Mouse (Mus musculus): ENCODE measurements at regions not wholly inside any gene's neighbourhood (a gene's known extent, or its start where the extent isn't known, plus 50 kb on each side); places are given as distances from the start of the nearest gene placed in this dataset.
A peak's percentile ranks its signal among the peaks of the same experiment; 100 is the strongest.

DNA sequence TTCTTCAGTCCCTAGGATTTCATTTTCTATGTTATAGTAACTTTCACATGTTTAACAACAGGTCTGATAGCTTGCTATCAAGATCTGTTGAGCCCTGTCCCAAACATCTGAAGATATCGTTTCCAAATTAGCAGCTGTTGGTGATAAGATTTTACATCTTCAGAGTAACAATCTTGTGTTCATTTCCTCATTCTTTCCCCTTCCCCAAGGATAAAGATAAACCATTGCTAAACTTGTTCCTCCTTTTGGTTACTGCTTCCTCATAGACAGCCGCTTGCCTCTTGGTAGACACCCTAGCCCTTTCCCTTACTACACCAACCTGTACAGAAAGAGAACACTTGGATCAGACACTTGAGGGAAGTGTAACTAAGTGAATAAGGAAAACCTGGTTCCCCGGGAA lies 58.6 kb downstream of the Kcnrg start:
- Histone ChIP-seq H3K4me1 (no peaks in the 10 kb centered on the region), H3K9me3 (replicated peaks) (no peaks in the 10 kb centered on the region), H3K4me3 (no peak overlapping the region), H3K27ac (no peak overlapping the region), H3K36me3 (no peaks in the 10 kb centered on the region), H3K27me3 (ENCODE audit: low read depth, poor library complexity, severe bottlenecking) (no peaks in the 10 kb centered on the region)
- WGBS, result 92% methylated on average over 3 of the region's 3 CpGs
- no peak for DNase-seq (ENCODE audit: low spot score)

DNA sequence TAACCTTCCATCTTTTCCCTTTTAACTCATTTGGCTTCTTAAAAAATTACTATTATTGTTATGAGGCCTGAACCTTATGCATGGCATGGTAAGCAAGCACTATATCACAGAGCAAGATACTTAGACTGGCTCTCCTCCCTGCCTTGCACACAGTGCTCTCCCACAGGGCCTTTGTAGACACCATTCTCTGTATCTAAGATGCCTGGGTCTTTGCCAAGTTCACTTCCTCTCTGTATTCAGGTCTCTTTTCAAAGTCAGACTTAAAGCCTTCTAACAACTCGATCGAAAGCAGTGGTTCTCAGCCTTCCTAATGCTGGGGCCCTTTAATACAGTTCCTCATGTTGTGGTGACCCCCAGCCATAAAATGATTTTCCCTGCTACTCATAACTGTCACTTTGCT lies 65.9 kb downstream of the Kcnrg start:
- Histone ChIP-seq H3K36me3 (no peaks in the 10 kb centered on the region; the same call in 1 of the 2 replicates), H3K9me3 (replicated peaks) (no peaks in the 10 kb centered on the region), H3K27me3 (ENCODE audit: low read depth, poor library complexity, severe bottlenecking) (no peaks in the 10 kb centered on the region), H3K27ac (no peak overlapping the region), H3K4me1 (no peaks in the 10 kb centered on the region), H3K4me3 (no peak overlapping the region)
- WGBS, result 94% methylated on average over 2 of the region's 2 CpGs
- DNase-seq (ENCODE audit: low spot score), result no peak

DNA sequence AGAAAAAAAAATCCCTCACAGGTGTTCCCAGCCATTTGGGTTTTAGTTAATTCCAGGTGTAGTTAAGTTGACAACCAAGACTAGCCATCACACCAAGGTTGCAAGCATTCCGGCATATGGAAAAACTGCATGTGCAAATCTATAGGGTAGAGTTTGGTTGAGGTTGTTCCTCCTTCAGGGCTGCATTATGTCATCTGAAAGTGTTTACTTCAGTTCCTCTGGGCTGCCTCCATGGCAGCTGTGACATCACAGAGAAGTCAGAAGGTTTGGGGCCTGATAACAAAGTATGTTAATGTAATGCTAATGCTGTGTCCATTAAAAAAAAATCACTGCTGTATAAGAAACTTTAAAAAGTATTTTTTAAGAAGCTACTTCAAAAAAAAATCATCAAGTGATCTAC lies 70.8 kb downstream of the Kcnrg start:
- WGBS, result 95% methylated on average over 1 of the region's 1 CpGs
- H3K4me1 ChIP-seq, result peaks cover 15% of the 10 kb centered on the region
- no peak for DNase-seq (ENCODE audit: low spot score)
- no peak overlapping the region for H3K27ac ChIP-seq
- H3K9me3 ChIP-seq (replicated peaks), result no peaks in the 10 kb centered on the region
- H3K27me3 ChIP-seq (ENCODE audit: low read depth, poor library complexity, severe bottlenecking), result peaks cover 25% of the 10 kb centered on the region
- H3K4me3 ChIP-seq, result no peak overlapping the region
- no peaks in the 10 kb centered on the region; the same call in 1 of the 2 replicates for H3K36me3 ChIP-seq

DNA sequence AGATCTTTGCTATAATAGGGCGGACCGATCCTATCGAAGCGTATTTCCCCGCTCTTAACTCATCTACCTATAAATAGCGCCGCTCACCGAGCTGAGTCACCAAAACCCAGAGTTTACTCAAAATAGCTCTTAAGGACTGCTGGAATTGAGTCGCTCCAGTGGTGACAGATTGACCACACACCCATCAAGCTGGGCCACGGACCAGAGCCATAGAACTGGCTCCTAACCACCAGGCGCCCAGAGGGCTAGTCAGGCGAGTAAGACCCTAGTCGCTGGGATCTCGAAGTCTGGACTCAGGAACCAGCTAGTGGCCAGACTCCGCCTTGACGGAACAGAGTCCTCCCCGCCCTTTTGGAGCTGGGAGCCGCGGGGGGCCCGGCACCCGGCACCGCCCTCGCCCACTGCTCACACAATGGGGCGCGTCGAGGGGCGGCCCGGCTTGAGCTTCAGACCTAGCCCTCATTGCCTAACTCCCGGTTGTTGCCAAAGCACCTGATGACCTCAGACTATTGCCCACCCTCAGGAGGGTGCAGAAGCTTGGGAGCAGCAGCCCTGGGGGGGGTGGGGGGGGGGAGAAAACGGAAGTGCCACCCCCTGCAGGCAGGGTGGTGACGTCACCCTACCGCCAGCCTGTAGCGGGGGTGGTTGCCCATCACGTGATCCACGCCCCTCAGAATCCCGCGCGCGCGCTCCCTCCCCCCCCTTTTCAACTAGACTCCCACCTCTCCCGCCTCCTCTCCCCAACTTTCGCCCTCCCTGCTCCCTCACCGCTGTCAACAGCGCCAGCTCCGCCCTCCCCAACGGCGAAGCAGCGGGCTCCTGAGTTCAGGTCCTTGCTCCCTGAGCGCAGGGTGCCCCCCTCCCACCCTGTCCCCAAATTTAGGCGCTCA lies 73.8 kb downstream of the Kcnrg start:
- peaks cover 54% of the 10 kb centered on the region for H3K27me3 ChIP-seq (ENCODE audit: low read depth, poor library complexity, severe bottlenecking)
- no peaks in the 10 kb centered on the region for H3K36me3 ChIP-seq
- peak; percentile 96 for DNase-seq (ENCODE audit: low spot score)
- peak overlapping the region; percentile 93 for H3K27ac ChIP-seq
- WGBS, result under 1% methylated on average over 48 of the region's 50 CpGs
- H3K9me3 ChIP-seq (replicated peaks), result no peaks in the 10 kb centered on the region
- H3K4me3 ChIP-seq, result peak overlapping the region; percentile 87
- peaks cover 44% of the 10 kb centered on the region for H3K4me1 ChIP-seq

DNA sequence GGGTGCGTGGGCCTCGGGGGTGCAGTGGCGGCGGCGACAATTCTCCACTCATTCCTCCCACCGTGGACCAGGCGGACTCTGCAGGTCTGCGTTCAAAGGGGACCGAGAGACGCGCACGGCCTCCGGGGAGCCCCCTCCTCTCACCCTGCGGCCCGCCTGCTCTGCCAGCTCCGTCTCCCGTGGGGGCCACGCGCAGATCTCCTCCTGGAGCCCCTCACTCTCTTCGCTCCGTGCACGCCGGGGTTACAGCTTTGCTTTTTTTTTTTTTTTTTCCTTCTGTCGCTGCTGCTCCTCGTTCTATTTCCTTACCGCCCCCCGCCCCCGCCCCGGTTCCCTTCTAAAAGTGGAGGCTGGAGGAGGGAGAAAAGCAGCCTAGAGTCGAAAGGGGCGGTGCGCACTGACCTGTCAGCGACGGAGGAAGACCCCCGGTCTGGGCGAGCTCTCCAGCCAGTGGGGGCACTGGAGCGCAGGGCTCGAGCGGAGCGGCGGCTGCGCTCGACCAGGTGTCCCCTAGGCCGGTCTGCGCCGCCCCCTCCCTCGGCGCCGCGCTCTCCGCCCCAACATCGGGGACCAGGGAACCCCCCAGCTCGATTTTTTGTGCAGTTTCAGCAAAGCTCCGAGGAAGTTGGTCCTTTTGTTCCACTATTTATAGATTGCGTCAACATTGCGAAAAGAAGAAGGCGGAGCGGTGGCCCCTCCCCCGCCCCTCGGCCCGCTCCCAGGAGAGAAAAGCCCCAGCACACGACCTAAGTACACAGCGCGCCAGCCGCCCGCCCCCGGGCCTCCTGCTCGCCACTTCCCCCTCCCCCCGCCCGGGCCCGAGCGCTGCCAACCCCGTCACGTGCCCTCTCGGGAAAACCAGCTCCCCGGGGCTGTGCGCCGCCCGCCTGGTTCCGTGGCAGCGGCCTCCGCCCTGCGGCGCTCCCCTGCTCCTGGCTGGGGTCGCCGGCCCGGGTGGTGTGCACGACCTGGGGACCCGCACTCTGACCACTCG lies 74.7 kb downstream of the Kcnrg start:
- peak; percentile 83 for DNase-seq (ENCODE audit: low spot score)
- H3K36me3 ChIP-seq, result no peaks in the 10 kb centered on the region
- H3K4me1 ChIP-seq, result peaks cover 53% of the 10 kb centered on the region
- H3K27me3 ChIP-seq (ENCODE audit: low read depth, poor library complexity, severe bottlenecking), result peaks cover 64% of the 10 kb centered on the region
- peak overlapping the region; percentile 93 for H3K27ac ChIP-seq
- WGBS, result under 1% methylated on average over 90 of the region's 90 CpGs
- peak overlapping the region; percentile 87 for H3K4me3 ChIP-seq
- H3K9me3 ChIP-seq (replicated peaks), result no peaks in the 10 kb centered on the region

DNA sequence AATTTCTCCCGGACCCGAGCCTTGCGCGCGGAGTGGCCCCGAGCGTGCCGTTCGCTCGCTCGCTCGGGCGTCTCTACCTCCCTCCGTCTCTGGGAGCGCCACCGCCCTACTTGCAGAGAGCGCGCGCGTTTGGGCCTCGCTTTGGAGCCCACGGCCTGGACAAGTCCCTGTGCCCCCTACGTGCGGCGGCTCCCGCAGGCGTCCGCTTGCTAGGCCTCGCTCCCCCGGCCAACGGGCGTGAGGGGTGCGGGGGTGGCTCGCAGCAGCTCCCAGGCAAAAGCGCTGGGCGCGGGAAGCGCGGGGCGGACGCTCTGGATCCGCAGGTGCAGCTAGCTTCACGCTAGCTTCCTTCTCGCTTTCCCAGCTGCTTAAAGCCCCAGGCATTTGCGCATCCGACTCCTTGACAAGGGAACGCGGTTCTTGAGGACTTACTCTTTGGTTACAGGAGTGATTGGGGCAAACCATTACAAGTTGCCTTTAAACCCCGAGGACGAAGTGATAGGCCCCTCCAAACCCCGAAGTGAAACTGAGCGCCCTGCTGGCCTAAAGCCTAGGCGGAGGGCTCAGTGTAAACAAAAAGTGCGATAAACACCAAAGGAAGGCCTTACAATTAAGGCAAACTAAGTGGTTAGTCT lies 75.6 kb downstream of the Kcnrg start:
- Histone ChIP-seq H3K4me3 (peak overlapping the region; percentile 87), H3K36me3 (no peaks in the 10 kb centered on the region), H3K9me3 (replicated peaks) (no peaks in the 10 kb centered on the region), H3K4me1 (peaks cover 58% of the 10 kb centered on the region), H3K27ac (peak overlapping the region; percentile 93), H3K27me3 (ENCODE audit: low read depth, poor library complexity, severe bottlenecking) (peaks cover 71% of the 10 kb centered on the region)
- peak; percentile 83 for DNase-seq (ENCODE audit: low spot score)
- under 1% methylated on average over 54 of the region's 54 CpGs for WGBS

DNA sequence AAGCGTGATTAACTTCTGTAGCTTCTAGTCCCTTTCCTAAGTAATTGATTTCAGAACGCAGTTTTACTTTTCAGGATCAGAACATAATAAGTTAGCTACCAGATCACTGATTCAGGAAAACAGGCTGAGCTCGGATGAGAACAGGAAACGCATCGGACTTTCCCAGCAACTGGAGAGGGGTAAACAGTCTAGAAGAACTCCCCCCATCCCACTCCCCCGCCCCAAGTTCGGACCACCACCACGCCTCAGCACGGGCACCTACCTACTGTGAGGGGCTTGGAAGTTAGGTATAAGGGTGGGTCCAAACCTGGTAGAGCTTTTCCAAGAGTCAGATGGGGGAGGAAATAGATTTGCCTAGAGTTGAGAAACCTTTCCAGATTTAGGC lies 76.1 kb downstream of the Kcnrg start:
- Histone ChIP-seq H3K27ac (peak overlapping the region; percentile 93), H3K4me1 (peaks cover 58% of the 10 kb centered on the region), H3K4me3 (peak overlapping the region; percentile 87), H3K36me3 (no peaks in the 10 kb centered on the region), H3K9me3 (replicated peaks) (no peaks in the 10 kb centered on the region), H3K27me3 (ENCODE audit: low read depth, poor library complexity, severe bottlenecking) (peaks cover 75% of the 10 kb centered on the region)
- 3% methylated on average over 9 of the region's 9 CpGs for WGBS
- peak; percentile 45 for DNase-seq (ENCODE audit: low spot score)

DNA sequence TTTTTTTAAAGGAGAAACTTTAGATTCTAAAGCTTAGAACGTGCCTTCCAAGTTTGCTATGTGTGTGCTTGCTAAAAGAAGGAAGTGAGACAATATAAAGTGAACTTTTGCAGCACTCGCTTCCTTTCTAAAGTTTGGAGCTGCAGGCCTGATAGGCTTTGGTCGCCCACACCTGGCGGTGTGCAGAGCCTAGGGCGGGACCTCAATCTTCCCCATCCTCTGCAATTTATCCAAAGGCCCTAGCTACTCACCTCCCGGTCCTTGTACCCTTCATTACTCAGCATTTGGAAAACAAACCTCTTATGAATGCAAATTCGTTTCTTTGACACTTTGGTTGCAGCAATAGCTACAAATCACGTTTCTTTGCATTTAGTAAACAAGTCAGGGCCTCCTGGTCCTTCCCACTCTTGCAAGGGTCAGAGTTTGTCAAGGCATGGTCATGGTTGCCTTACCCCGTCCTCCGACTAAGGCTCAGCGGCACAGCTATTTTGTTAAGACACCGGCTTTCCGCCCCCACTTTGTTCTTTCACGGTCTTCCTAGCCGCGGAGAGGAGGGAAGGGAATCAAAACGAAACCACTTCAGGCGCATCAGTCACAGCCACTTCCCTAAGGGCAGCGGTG lies 76.6 kb downstream of the Kcnrg start:
- peak overlapping the region; percentile 26; the same call in 1 of the 2 replicates for H3K27ac ChIP-seq
- peak overlapping the region; percentile 87 for H3K4me3 ChIP-seq
- H3K9me3 ChIP-seq (replicated peaks), result no peaks in the 10 kb centered on the region
- peaks cover 80% of the 10 kb centered on the region for H3K27me3 ChIP-seq (ENCODE audit: low read depth, poor library complexity, severe bottlenecking)
- 3% methylated on average over 19 of the region's 19 CpGs for WGBS
- peaks cover 63% of the 10 kb centered on the region for H3K4me1 ChIP-seq
- DNase-seq (ENCODE audit: low spot score), result peak; percentile 58
- H3K36me3 ChIP-seq, result no peaks in the 10 kb centered on the region

DNA sequence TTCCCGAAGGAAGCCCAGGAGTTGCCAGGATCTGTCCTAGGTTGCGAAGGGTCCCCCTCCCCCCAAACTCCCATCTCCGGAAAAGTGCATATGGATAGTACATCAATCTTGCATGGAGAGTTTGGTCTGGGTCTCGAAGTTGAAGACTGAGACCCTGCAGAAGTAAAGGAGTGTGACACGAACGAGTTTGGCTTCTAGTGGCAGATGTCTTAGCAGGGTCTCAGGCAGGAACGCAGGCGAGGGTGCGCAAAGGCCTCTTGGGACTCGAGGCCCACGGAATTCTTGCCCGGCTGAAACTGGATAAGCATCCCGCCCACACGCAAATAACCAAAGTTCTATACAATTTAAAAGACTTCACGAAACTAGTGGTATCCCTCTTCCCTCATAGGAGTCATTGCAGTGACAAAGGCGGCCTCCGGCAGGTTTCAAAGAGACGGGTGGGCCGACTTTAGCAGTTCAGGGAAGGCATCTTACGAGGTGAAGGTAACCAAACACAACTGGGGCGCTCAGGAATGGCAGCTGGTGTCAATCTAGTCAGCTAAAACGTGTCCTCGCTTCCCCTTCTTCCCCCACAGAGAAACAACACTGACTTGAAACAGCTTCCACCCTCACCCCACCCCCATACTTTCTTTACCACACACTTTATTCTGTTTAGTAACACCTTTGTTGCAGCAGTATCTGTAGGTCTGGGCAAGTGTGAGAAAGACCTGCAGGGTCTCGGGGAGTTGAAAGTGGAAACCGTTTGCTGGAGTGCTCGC lies 77.4 kb downstream of the Kcnrg start:
- 1% methylated on average over 26 of the region's 26 CpGs for WGBS
- Histone ChIP-seq H3K4me3 (peak overlapping the region; percentile 87), H3K36me3 (no peaks in the 10 kb centered on the region), H3K27me3 (ENCODE audit: low read depth, poor library complexity, severe bottlenecking) (peaks cover 80% of the 10 kb centered on the region), H3K4me1 (peaks cover 70% of the 10 kb centered on the region), H3K9me3 (replicated peaks) (no peaks in the 10 kb centered on the region), H3K27ac (peak overlapping the region; percentile 26; the same call in 1 of the 2 replicates)
- peak; percentile 50 for DNase-seq (ENCODE audit: low spot score)

DNA sequence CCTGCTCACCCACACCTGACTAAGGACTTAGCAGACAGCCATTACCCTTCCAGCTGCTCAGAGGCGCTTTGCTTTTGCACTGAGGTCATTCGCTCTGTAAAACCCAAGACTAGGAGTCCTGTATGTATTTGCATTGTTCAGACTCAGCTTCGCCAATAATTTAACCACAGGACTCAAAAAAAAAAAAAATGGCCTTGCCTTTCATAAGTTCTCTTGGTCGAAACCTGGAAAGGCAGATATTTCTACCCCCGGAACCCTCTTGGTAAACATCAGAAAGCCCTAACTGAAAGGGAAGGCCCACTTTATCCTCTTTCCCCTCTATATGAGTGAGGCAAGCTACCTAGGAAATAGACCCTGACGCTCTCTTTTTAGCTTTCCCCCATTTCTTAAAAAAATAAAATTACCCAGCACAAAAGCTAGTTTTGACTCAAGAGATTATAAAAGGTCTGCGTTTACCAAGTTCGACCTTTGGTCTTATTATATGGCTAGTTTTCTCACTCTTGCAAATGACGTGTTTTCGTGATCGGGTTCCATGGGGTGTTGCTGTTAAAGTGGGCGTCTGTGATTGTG lies 78.1 kb downstream of the Kcnrg start:
- no peaks in the 10 kb centered on the region for H3K9me3 ChIP-seq (replicated peaks)
- peaks cover 69% of the 10 kb centered on the region for H3K4me1 ChIP-seq
- H3K27me3 ChIP-seq (ENCODE audit: low read depth, poor library complexity, severe bottlenecking), result peaks cover 80% of the 10 kb centered on the region
- no peak for DNase-seq (ENCODE audit: low spot score)
- 2% methylated on average over 12 of the region's 12 CpGs for WGBS
- H3K27ac ChIP-seq, result no peak overlapping the region
- H3K4me3 ChIP-seq, result 0 out of 2 replicates have a peak overlapping the region, but pooled peaks have one; percentile 87
- no peaks in the 10 kb centered on the region for H3K36me3 ChIP-seq

DNA sequence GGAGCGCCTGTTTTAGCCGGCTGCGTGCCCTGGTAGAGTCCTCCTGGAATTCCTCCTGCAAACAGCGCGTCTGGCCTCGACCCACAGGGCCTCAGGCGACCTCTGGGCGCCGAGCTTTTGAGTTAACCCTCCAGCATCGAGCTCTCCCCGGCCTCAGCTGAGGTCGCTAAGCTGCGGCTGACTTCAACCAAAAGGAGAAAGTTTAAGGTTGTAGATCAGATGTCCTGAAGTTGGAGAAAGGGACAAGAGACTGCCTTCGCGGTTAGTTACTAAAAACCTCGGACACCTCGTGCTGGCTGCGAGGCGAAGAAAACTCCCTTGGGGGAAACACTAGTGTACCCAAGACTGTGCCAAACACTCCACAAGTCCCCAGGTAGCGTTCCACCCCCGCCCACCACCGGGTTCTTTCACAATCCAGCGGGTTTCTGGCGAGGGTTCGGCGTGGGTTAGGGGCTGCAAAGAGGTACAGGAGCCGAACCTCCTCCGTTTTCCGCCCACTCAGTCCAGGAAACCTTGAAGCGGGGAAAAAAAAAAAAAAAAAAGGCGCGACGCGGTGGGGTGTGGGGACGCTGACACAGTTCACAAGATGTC lies 78.9 kb downstream of the Kcnrg start:
- under 1% methylated on average over 35 of the region's 35 CpGs for WGBS
- Histone ChIP-seq H3K27me3 (ENCODE audit: low read depth, poor library complexity, severe bottlenecking) (peaks cover 86% of the 10 kb centered on the region), H3K4me1 (peaks cover 63% of the 10 kb centered on the region), H3K36me3 (no peaks in the 10 kb centered on the region), H3K4me3 (peak overlapping the region; percentile 51), H3K9me3 (replicated peaks) (no peaks in the 10 kb centered on the region), H3K27ac (peak overlapping the region; percentile 64)
- DNase-seq (ENCODE audit: low spot score), result peak; percentile 72

Data from limb, embryonic 10.5 days (tissue).